Mouse (Mus musculus): ENCODE measurements around the gene 2200002D01Rik.

GRCm38 (mm10) chr7:29292458-29293098 is 44.3 kb upstream of the 2200002D01Rik start:
- TF ChIP-seq CTCF (IDR thresholded peaks at IDR 0.05; ENCODE audit: insufficient read depth, low read length): no peak
- peak; percentile 21; the same call in 1 of the 2 replicates for TF ChIP-seq POLR2A (IDR thresholded peaks at IDR 0.05; ENCODE audit: borderline replicate concordance, extremely low read depth, low read depth, low read length)

Measured in lung, adult 2 months (tissue).